Comparison of ENCODE assay signal across 1 mouse cellular context in the genomic region with DNA sequence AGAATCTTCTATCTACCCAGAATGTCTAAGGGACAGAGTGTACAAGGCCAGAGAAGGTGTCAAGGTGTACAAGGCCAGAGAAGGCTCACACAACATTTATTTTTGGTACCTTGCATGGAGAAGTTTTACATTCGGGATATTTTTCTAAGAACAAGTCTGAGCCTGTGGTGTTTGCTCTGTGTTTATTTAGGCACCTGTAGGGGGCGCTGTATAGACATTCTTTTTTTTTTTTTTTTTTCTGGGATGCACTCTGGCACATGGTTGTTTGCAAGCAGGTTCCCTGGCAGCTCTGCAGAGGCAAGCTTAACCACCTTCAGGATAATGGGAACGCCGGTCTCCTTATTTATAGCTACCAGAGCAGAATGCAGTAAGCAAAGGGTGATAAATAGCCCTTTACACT.
TF ChIP-seq lines count a peak whose summit lies in the region.

No protein-coding gene starts in this region.

TF ChIP-seq in CH12.LX, 34 proteins besides CTCF, POLR2A, EP300 and RAD21 (continued from another document):
- TF ChIP-seq USF1 (IDR thresholded peaks at IDR 0.05; ENCODE audit: low read depth, low read length) (no peak), MXI1 (IDR thresholded peaks at IDR 0.05; ENCODE audit: low read depth, low read length) (no peak), MYC (IDR thresholded peaks at IDR 0.05; ENCODE audit: low read depth, low read length) (no peak), MAX (IDR thresholded peaks at IDR 0.05; ENCODE audit: low read length) (no peak), ZNF384 (IDR thresholded peaks at IDR 0.05; ENCODE audit: low read depth, low read length) (peak; percentile 87), ELF1 (IDR thresholded peaks at IDR 0.05; ENCODE audit: low read depth, low read length) (no peak)
